Mouse (Mus musculus) brown adipose tissue, adult 24 weeks (tissue): Measurements from ENCODE around the gene Dhodh. TPM values are rescaled to one million over a fixed set of nuclear protein-coding genes. Genes with fewer than 3 reads are reported as not detected.

Experiments used
- H3K27ac ChIP-seq: fragments of 200-500 bp; replicated peaks from 2 replicates; pipeline ENCODE4 v1.5.1; 2012; ENCODE audit warnings: low read depth, mild to moderate bottlenecking, low read length
- H3K4me1 ChIP-seq: fragments of 200-500 bp; 2 replicates; pipeline ENCODE4 v1.6.1; 2012; ENCODE audit warnings: low read length, mixed read lengths; ENCODE audit not compliant: control insufficient read depth, insufficient read depth, insufficient read length
- H3K4me3 ChIP-seq: fragments of 200-500 bp; 2 replicates; pipeline ENCODE4 v1.5.1; 2012; ENCODE audit warnings: low read depth, mild to moderate bottlenecking, low read length, moderate library complexity; ENCODE audit not compliant: insufficient read depth
- polyA plus RNA-seq: library from polyadenylated mRNA; stranded (reverse); fragments of >200 nt; gene quantifications from 2 replicates; pipeline ENCODE4 v1.2.4, GENCODE M21; 2012; ENCODE audit not compliant: missing spikeins, insufficient read depth, insufficient read length

Gene Dhodh
- 13.2 and 21.7 TPM in 2 replicates for polyA plus RNA-seq

DNA sequence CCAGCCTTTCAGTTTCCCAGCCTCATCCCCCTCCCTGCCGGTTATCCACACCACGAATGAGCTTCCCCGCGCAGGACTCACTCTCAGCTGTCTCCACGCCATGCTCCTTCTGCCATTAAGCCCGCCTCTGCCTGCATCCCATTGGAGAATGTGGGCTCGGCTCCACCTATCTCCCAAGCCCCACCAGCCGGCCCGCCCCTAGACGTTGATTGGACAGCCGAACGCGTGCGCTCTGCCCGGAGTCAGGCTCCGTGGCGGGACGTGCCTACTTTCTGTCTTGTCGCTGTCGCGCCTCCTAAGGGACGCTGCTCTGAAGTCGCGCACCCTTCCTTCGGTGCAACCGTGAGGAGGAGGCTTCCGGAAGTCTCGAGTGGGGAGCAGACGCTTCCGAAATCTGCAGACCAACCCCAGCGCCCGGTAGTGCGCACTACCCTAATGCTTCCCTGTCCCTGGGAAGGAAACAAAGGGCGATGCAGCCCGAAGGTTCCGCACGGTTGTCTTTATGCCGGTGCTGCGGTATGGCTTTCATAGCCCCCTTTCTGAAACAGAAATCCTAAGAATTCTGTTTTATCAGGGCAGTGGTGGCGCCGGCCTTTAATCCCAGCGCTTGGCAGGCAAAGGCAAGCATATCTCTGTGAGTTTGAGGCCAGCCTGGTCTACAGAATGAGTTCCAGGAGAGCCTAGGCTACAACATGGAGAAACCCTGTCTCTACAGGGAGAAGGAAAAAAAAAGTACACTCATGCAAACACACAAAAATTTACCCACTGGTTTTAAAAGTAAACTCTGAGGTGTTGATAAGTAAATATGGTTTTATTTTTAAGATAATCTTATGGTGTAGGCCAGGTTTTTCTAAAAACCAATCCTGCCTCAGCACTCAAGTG, at the start of gene Dhodh:
Gene Dhodh, minus strand, starts transcription at position 403 of the 882 bp plus-strand sequence.
- Histone ChIP-seq H3K4me1 (peaks cover 6% of the 10 kb centered on the region; the same call in 1 of the 2 replicates), H3K27ac (peak within 1 kb of the TSS; percentile 85), H3K4me3 (peak within 1 kb of the TSS; percentile 73)

DNA sequence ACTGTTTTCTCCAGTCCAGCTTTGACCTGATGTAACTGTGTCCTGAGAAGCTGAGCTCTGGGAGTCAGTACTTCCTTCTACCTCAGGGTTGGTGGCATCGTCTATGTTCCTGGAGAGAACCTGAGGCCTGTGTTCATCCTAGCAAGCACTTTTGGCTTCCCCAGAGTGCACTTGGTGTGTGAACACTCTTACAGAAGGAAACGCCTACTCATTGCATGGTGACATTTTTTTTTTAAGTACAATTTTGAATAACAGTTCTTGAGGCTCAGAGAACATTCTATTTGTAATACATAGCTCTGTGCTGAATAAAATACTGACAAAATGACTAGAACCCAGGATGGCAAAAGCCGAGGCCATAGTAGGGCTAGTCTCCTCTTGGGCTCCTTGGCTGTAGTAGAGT, 48.4 kb upstream of the Dhodh start:
- H3K4me1 ChIP-seq: no peaks in the 10 kb centered on the region
- H3K4me3 ChIP-seq: no peak overlapping the region
- no peak overlapping the region for H3K27ac ChIP-seq

DNA sequence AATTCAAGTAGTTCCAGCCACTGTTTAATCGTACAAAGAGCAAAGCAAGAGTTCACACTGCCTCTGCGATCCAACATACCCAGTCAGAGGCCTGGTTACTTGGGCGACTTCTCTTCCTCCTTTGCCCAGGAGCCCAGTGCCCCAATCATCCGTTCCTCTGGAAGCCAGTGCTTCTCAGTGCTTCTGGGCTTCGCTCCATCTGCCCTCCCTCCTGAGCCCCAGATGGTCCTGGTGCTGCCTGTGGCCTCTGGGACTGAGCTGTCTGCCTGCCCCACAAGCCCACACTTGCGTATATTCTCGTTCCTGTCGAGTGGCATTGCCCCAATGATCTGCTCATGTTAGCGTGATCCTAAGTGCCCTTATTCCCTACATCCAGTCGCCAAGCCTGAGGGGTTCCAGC, 42.3 kb upstream of the Dhodh start:
- no peak overlapping the region for H3K4me3 ChIP-seq
- H3K4me1 ChIP-seq: no peaks in the 10 kb centered on the region
- H3K27ac ChIP-seq: no peak overlapping the region

DNA sequence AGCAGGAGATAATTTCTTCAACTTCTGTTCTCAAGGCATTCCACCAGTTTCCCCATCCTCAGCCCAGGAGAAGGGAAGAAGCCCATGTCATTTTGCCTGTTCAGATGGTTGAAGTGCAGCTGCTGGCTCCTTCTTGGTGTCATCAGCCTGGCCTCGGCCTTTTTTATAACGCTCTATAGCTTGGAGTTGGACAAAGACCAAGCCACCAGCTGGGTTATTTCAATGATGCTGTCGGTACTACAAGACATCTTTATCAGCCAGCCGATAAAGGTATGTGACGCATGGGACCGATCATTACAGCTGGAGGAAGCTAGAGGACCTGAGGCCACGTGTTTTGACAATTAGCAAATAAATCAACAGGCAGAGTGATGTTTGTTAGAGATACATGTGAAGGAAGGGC, 40.0 kb upstream of the Dhodh start:
- Histone ChIP-seq H3K4me1 (no peaks in the 10 kb centered on the region), H3K4me3 (no peak overlapping the region), H3K27ac (no peak overlapping the region)

DNA sequence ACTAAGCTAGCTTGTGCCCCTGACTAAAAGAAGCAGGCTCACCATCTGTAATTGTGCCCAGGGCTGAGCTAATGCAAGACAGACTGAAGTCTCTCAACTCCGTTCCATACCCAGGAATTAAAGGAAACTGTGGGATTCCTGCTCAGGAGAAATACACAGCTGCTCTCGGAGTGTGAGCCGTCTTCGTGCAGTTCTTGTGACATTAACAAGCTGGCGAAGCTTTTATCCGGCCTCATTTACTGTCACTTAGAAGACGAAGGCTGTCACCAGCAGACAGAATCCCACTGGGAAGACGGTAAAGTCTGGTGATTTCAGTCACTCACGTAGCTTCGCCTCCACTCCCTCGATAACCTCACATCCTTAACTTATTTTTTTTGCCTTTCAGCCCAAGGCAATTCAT, 38.9 kb upstream of the Dhodh start:
- Histone ChIP-seq H3K4me3 (no peak overlapping the region), H3K27ac (no peak overlapping the region), H3K4me1 (no peaks in the 10 kb centered on the region)

DNA sequence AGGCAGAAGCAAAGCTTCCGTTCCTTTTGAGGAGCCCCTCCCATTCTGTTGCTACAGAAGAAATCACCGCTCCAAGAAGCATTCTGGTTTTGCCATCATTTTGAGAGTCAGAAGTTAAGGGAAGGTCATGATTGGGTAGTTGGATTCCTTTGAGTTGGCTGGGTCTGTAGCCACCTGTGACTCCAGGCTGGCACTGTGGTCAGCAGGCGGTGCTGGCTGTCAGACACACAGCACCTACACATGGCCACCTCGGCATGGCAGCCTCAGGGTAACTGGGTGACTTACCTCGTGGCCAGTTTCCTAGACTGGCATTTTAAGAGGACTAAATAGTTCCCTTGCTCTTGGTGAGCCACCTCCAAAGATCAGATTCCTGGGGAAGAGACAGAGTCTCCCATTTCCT, 32.8 kb upstream of the Dhodh start:
- Histone ChIP-seq H3K27ac (peak overlapping the region; percentile 47), H3K4me3 (no peak overlapping the region), H3K4me1 (peaks cover 3% of the 10 kb centered on the region; the same call in 1 of the 2 replicates)

DNA sequence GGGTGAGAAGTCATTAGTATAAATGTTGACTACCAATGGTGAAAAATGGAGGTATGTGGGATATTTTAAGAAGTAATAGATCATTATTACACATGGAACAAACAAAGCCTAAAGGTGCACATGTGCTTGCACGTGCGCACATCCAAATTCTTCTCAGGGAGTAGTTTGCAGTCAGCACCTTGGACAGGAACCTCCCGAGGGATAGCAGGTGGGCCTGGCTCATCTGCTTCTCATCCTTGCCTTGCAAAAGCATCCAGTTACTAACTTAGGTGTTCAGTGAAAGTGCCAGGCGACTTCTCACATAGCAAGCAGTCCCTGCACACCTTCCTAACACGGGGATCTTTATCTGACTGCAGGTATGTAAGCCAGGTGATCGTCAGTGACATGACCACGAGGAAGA, 31.9 kb upstream of the Dhodh start:
- H3K4me3 ChIP-seq: no peak overlapping the region
- peaks cover 3% of the 10 kb centered on the region; the same call in 1 of the 2 replicates for H3K4me1 ChIP-seq
- no peak overlapping the region for H3K27ac ChIP-seq

DNA sequence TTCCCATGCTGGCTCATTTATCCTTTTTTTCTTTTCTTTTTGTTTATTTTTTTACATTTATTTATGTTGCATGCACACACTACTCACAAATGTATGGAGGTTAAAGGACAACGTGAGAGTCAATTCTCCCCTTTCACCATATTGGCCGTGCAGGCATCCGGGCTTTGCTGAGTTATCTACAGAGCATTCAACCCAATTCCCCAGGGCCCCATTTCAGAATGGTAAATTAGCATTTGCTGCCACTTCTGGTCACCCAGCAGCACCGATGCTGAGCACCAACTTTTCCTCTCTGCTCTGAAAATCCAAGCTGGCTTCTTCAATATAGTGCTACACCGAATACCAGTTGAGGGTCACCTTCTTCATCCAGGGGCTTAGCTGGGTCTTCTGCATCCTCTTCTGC, 30.4 kb upstream of the Dhodh start:
- no peak overlapping the region for H3K27ac ChIP-seq
- no peak overlapping the region for H3K4me3 ChIP-seq

DNA sequence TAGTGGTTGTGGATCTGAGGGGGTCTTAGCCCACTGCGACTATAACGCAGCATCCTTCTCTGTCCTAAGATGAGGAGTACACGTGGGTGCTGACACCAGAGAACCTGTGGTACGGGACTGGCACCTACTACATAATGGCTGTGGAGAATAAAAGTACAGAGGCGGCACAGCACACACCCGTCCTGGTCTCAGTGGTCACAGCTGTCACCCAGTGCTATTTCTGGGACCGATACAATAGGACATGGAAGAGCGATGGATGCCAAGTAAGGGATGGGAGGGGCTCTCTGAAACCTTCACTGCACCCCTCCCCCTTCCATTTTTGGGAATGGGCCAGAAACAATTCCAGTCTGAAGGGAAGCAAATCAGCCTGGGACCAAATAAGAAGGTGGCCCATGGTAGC, 26.7 kb upstream of the Dhodh start:
- no peak overlapping the region for H3K4me3 ChIP-seq
- no peak overlapping the region for H3K27ac ChIP-seq
- no peaks in the 10 kb centered on the region for H3K4me1 ChIP-seq

More for the DNA sequence above, 30.4 kb upstream of the Dhodh start:
- peaks cover 3% of the 10 kb centered on the region; the same call in 1 of the 2 replicates for H3K4me1 ChIP-seq

DNA sequence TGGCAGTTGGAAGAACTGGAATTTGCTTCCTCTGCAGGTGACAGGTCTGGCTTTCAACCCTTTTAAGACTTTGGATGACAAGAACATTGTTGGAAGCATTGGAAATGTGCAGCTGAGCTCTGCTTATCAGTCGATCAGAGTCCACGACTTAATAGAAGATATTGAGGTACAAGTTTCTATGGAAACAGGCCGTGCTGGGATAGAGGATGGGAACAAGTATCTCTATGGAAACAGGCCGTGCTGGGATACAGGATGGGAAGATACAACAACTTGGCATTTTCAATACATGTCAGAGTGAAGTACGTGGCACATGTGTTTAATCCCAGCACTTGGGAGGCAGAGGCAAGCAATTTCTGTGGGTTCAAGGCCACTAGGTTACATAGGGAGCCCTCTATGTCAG, 24.0 kb upstream of the Dhodh start:
- Histone ChIP-seq H3K4me1 (no peaks in the 10 kb centered on the region), H3K27ac (no peak overlapping the region), H3K4me3 (no peak overlapping the region)

DNA sequence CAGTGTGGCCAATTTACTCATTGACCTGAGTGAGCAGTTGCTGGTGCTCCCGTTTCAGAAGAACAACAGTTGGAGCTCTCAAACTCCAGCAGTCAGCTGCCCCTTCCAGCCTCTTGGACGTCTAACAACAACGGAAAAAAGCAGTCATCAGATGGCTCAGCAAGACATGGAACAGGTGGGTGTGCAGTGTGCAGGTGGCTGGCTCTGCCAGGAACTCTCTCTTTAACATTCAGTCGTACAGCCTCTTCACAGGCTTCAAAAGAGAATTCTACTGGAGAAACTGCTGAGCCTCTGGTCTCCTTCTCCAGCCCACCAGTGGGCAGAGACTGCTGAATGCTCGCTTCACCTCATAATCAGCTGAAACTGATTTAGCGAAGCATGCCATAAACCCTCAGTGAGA, 20.2 kb upstream of the Dhodh start:
- no peak overlapping the region for H3K4me3 ChIP-seq

DNA sequence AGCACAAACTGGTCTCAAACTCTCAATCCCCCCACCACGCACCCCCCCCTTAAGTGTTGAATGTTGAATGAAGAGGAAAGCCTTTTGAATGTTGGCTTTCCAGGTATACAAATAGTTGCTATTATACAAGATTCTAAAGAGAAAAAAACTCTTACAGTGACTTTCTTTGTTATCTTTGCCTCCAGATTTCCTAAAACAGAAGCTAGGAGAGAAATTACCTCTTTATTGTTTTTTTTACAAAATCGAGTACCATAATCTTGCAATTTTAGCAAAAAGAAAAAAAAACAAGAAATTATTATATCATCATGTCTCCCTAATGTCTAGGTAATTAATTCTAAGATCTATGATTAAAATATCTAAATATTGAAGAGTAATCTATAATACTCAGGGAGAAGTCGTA, 7.1 kb upstream of the Dhodh start:
- Histone ChIP-seq H3K4me1 (no peaks in the 10 kb centered on the region), H3K27ac (no peak overlapping the region), H3K4me3 (no peak overlapping the region)

More for the DNA sequence above, 20.2 kb upstream of the Dhodh start:
- Histone ChIP-seq H3K27ac (no peak overlapping the region), H3K4me1 (no peaks in the 10 kb centered on the region)

DNA sequence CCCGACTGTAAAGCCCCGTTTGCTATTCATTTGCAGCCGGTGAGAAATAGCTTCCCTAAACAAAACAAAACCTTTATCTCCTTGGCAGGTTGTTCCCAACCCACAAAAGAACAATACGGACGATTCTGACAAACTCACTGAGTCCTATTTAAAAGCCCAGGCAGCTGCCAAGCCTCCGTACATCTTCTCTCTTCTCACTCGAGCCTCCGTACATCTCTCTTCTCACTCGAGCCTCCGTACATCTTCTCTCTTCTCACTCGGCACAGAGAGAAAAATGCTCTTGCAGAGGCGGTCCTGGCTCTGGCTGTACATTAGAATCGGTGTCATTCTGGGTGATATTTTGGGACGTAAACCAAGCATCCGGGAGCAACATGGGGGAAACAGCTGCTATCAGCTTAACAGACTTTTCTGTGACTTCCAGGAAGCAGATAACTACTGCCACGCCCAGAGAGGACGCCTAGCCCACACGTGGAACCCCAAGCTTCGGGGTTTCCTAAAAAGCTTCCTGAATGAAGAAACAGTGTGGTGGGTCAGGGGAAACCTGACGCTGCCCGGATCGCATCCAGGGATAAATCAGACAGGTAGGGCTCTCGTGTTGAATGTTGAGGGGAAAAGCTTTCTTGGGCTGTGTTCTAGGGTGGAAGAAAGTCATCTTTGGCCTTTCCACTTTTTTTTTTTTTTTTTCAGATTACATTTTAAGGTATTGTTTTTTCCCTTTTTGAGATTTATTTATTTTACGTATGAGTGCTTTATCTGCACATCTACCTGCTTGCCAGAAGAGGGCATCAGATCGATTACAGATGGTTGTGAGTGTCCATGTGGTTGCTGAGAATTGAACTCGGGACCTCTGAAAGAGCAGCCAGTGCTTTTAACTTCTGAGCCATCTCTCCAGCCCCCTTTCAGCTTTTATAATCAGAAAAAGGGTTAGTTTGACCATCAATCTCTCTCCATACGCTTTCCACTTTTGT, 6.1 kb upstream of the Dhodh start, which contains the start of gene Pkd1l3:
Gene Pkd1l3, plus strand, starts transcription at position 275 of the 968 bp plus-strand sequence.
- no peak within 1 kb of the TSS for H3K27ac ChIP-seq
- no peaks in the 10 kb centered on the region for H3K4me1 ChIP-seq
- peak within 1 kb of the TSS; percentile 39 for H3K4me3 ChIP-seq

DNA sequence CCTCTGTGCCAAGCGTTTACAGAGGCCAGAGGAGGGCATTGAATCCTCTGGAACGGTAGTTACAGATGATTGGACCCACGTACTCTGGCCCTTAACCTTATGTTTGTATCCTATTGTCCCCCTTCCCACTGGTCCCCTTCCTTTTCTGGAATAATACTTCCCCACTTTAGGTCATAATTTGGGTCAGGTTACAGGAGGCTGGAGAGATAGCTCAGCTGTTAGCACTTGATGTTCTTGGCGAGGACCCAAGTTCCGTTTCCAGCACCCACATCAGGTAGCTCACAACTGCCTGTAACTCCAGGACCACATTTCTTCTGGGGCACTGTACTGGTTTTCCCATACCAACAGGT, 655 bp upstream of the Dhodh start:
- peak overlapping the region; percentile 44 for H3K27ac ChIP-seq
- peaks cover 6% of the 10 kb centered on the region; the same call in 1 of the 2 replicates for H3K4me1 ChIP-seq
- peak overlapping the region; percentile 73 for H3K4me3 ChIP-seq

DNA sequence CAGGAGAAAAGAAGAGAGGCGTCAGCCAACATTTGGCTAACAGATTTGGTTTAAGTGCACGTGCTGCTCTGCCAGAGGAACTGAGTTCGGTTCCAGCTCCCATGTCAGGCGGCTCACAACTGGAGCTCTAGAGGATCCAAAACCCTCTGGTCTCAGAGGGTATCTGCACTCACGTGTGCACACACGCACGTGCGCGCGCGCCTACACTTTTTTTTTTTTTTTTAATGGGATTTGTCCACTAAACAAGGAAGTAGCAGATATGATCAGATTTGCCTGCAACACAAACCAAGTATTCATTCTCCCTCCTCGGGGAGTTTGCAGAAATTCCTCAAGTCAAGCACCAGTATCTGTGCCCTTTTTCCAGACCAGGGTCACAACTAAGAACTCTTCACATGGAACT, 823 bp downstream of the Dhodh start:
- Histone ChIP-seq H3K27ac (no peak overlapping the region), H3K4me3 (peak overlapping the region; percentile 73)

More for the DNA sequence above, 823 bp downstream of the Dhodh start:
- peaks cover 6% of the 10 kb centered on the region; the same call in 1 of the 2 replicates for H3K4me1 ChIP-seq
